Mouse (Mus musculus): ENCODE results near the gene Smad3.

GRCm38 (mm10) chr9:63716150-63717138 is 41.4 kb downstream of the Smad3 start:
- no peak for TF ChIP-seq CTCF (IDR thresholded peaks at IDR 0.05; ENCODE audit: extremely low read depth, insufficient read length, insufficient replicate concordance, low read depth, low read length)
- TF ChIP-seq POLR2A (IDR thresholded peaks at IDR 0.05; ENCODE audit: low read depth, low read length), result no peak

All from small intestine, adult 2 months (tissue).